Mouse (Mus musculus) regulatory T cell (primary cell): ENCODE results near the gene Cryba2.

ENCODE experiments used
- in situ Hi-C: fragments of 300-600 bp; cut with MboI, MseI; formaldehyde crosslinking; loops from one replicate; pipeline ENCODE4 v1.15.1; 2025; ENCODE audit warnings: high pct_unique_total_duplicates

Gene Cryba2

DNA sequence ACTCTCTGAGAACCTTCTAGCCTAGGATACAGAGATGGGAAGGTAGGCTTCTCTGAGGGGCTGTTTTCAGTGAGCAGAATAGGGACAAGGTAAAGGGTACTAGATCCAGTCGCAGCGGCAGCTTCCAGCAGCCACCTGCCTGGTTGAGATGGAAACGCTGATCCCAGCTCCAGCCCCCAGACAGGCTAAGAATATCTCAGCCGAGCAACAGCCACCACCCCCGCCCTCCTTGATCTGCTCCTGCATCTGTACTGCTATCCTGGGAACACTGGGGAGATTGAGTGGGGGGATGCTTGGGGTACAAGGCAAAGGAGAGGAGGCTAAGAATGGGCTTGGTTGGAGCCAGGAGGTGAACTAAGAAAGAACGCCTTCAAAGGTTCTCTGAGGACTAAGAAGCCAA, 42.7 kb downstream of the Cryba2 start:
- in situ Hi-C loops, result loop anchor here (5.0 kb wide), 1 partner anchor 42 kb away; the partner anchor contains the start of gene Cryba2

GRCm38 (mm10) chr1:74848946-74849345, 44.0 kb downstream of the Cryba2 start:
- in situ Hi-C loops, result no loop called here

DNA sequence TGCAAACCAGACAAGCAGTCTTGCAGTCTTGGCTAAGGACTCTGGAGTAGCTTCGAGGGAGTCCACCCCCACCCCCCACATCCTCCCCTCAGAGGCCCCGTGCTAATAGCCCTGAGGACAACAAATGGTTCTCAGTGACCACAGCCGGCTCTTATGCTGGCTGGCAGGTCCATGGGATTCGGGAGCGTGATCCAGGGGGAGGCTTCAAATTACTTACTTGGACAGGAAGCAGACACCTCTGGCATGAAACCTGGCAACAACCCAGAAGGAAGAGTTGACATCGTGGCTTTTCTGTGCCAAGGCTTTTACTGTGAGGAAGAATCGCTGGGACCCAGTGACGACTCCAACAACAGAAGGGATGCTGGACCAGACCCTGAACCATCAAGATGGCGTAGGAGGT, 46.6 kb downstream of the Cryba2 start:
- in situ Hi-C loops, result no loop called here

DNA sequence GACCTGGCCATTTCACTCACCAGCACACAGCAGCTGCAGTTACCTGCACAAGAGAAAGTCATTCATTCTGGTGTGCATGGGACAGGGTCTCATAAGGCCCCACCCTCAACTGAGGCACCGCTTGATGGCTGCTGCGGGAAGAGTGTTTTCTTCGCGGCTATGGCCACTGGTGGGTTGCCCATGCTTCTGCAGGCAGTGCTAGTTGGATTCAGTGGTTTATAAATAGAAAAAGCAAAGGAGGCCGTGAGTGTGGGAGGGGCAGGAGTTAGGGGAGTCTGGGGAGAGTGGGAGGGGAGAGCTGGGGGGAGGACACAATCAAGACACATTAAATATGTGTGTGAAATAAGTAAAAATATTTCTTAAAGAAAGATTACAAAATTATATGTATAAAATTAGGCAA, 49.9 kb downstream of the Cryba2 start:
- in situ Hi-C loops, result no loop called here
